Mouse (Mus musculus) kidney, adult 2 months (tissue): ENCODE results near the gene Tmem151b. TPM values are rescaled to one million over a fixed set of nuclear protein-coding genes. Genes with fewer than 3 reads are reported as not detected.

Experiments used
- DNase-seq: peaks from one replicate; pipeline ENCODE4 v3.0.0; 2021
- H3K27ac ChIP-seq: fragments of 200-500 bp; 2 replicates; pipeline ENCODE4 v1.5.1; 2012; ENCODE audit warnings: low read depth, low read length, control low read depth, inconsistent platforms; ENCODE audit not compliant: insufficient read depth
- H3K27me3 ChIP-seq: fragments of 200-500 bp; replicated peaks from 2 replicates; pipeline ENCODE4 v1.6.1; 2012; ENCODE audit warnings: mild to moderate bottlenecking, moderate library complexity, low read length, inconsistent platforms; ENCODE audit not compliant: control insufficient read depth, insufficient read depth
- H3K36me3 ChIP-seq: fragments of 200-500 bp; 2 replicates; pipeline ENCODE4 v1.6.1; 2012; ENCODE audit warnings: mild to moderate bottlenecking, moderate library complexity, low read length, inconsistent platforms; ENCODE audit not compliant: control insufficient read depth, insufficient read depth
- H3K4me1 ChIP-seq: fragments of 200-500 bp; 2 replicates; pipeline ENCODE4 v1.6.1; 2011; ENCODE audit warnings: low read length; ENCODE audit not compliant: control insufficient read depth, insufficient read depth
- H3K4me3 ChIP-seq: fragments of 200-500 bp; 2 replicates; pipeline ENCODE4 v1.5.1; 2011; ENCODE audit warnings: mild to moderate bottlenecking, low read depth, low read length, control low read depth; ENCODE audit not compliant: insufficient read depth
- CTCF ChIP-seq: fragments of 200-500 bp; conservative IDR thresholded peaks from 2 replicates; pipeline ENCODE4 v1.5.1; 2011; ENCODE audit warnings: low read depth, mild to moderate bottlenecking, control low read depth, low read length, moderate library complexity, mixed read lengths; ENCODE audit not compliant: insufficient read depth, insufficient read length
- POLR2A ChIP-seq: fragments of 200-500 bp; IDR thresholded peaks from one replicate; pipeline ENCODE4 v1.6.1; 2011; ENCODE audit warnings: low read depth, low read length, control low read depth
- WGBS: fragments of 180-500 bp; shearing (Covaris S2); methylation state at CpG from one replicate; pipeline ENCODE4 v1.1.7; 2018; 5-methylcytosine and 5-hydroxymethylcytosine counted together
- polyA plus RNA-seq: library from polyadenylated mRNA; depleted of rRNA; stranded (reverse); fragments of >200 nt; gene quantifications from 2 replicates; pipeline ENCODE4 v1.2.3, GENCODE M21; 2012

Gene Tmem151b
- polyA plus RNA-seq, 1 experiment, result 2.1 TPM

DNA sequence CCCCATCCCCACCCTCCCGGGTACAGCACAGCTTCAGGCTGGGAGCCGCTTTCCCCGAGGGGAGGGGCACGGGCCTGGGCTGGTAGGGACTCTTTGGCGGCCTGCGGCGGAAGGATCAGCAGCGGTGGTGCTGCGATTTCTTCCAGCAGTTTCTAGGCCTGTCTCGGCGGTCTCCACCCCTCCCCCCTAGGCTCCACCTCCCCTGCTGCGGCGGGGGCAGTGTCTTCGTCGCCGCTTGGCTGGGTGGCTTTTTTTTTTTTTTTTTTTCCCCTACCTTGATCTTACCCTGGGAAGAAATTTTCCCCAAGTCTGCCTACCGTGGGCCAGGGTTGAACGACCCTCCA lies 24.3 kb upstream of the Tmem151b start:
- TF ChIP-seq CTCF (no peak), POLR2A (no peak)
- Histone ChIP-seq H3K27ac (peak overlapping the region; percentile 98), H3K36me3 (peaks cover 23% of the 10 kb centered on the region), H3K4me3 (peak overlapping the region; percentile 79), H3K27me3 (no peaks in the 10 kb centered on the region), H3K4me1 (peaks cover 10% of the 10 kb centered on the region; the same call in 1 of the 2 replicates)
- under 1% methylated on average over 18 of the region's 18 CpGs for WGBS
- DNase-seq, result peak; percentile 99

DNA sequence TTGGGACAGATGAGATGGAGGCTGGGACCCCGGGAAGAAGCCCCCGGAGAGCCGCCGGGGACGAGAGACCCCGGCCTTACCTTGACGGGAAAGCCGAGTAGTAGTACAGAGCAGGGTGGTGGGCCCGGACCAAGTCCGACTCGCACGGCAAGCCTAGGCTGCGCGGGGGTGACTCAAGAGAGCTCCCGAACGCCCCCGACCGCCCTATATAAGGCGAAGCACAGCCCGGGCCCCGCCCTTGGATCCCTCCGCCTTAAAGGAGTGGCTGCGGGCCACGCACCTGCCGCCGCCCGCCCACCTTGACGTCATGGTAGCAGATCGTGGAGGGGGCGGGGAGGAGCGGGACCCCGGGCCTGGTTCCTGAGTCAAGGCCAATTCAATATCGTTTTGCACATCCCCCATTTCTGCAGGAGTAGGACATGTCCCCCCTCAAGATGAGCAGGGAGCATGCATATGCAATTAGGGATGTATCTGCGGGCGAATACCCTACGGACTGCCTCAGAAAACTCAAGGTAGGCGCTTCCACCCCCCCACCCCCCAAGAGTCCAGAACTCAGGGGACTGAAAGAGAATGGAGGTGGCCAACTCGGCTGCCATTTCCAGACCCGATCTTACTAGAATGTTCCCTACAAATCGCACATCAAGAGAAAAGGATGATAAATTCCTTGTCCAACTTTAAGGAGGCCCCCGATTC lies 23.8 kb upstream of the Tmem151b start, which contains the start of gene Hsp90ab1:
Gene Hsp90ab1 (minus strand): TSS at position 185 of the 693 bp plus-strand sequence.
- Histone ChIP-seq H3K27ac (peak within 1 kb of the TSS; percentile 99), H3K27me3 (no peaks in the 10 kb centered on the region), H3K36me3 (peaks cover 26% of the 10 kb centered on the region), H3K4me1 (peaks cover 10% of the 10 kb centered on the region; the same call in 1 of the 2 replicates), H3K4me3 (peak within 1 kb of the TSS; percentile 79)
- peak; percentile 99 for DNase-seq
- TF ChIP-seq CTCF (no peak), POLR2A (peak; percentile 97)
- under 1% methylated on average over 41 of the region's 41 CpGs for WGBS

DNA sequence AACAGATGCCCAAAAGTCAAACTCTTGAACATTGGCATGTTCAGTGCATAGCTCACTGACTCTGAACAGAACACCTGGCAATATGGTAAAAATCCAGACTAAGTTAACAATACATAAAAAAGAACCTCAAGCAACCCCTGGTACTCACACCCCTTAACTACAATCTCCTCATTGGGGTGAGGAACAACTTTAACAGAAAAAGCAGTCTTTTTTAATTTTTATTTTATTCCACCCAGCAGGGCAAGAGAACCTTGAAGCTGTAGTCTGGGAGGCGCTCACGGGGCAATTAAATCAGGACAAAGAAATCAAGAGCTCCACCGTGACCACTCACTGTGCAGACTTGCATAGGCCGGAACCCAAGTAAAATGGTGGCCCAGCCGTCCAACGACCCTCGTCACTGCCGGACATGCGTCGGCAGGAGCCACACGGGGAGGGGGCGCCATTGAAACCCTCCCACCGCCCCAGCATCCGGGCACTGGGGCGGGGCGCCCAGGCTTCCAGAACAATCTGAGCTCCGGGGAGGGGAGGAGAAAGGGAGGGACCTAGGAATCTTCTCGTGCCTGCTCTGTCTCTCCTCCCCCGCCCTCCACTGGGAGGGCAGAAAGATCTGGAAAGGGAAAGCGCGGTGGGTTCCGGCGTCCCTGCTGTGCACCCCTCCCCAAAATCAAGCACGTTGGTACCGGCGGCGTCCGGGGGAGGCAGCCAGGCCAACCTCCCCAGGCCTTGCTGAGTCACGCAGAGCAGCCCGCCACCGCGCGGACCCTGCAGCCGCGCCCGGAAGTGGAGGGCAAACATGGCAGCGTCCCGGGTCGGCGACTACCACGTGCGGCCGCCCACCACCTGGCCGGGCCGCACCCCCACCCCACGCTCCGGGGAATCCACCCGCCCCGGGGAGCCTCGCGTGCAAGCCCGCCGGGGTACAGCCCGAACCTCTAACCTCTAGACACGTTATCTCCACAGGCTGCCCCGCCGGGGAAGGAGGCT lies 22.9 kb upstream of the Tmem151b start:
- under 1% methylated on average over 56 of the region's 57 CpGs for WGBS
- no peaks in the 10 kb centered on the region for H3K27me3 ChIP-seq
- H3K27ac ChIP-seq, result peak overlapping the region; percentile 99
- TF ChIP-seq CTCF (no peak), POLR2A (no peak)
- peaks cover 10% of the 10 kb centered on the region; the same call in 1 of the 2 replicates for H3K4me1 ChIP-seq
- peaks cover 31% of the 10 kb centered on the region for H3K36me3 ChIP-seq
- peak overlapping the region; percentile 79 for H3K4me3 ChIP-seq
- DNase-seq, result peak; percentile 89

DNA sequence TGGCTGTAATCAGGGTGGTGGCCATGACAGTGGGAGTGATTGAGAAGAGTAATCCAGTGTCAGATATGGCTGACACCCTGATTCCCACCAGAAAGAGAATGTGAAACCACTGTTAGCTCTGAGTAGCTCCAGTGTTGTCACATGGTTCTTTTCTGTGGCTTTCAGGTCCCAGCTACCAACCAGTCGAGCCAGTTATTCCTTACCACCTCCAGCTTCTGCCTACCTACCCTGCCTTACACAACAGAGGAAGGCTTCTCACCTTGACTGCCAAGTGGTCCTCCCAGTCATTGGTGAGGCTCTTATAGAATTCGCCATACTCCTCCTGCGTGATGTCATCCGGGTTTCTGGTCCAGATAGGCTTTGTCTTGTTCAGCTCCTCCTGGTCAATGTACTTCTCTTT lies 20.5 kb upstream of the Tmem151b start:
- 79% methylated on average over 4 of the region's 4 CpGs for WGBS
- no peak for DNase-seq
- Histone ChIP-seq H3K4me1 (peaks cover 10% of the 10 kb centered on the region; the same call in 1 of the 2 replicates), H3K27ac (no peak overlapping the region), H3K27me3 (no peaks in the 10 kb centered on the region), H3K36me3 (peaks cover 37% of the 10 kb centered on the region), H3K4me3 (no peak overlapping the region)
- TF ChIP-seq CTCF (no peak), POLR2A (no peak)

DNA sequence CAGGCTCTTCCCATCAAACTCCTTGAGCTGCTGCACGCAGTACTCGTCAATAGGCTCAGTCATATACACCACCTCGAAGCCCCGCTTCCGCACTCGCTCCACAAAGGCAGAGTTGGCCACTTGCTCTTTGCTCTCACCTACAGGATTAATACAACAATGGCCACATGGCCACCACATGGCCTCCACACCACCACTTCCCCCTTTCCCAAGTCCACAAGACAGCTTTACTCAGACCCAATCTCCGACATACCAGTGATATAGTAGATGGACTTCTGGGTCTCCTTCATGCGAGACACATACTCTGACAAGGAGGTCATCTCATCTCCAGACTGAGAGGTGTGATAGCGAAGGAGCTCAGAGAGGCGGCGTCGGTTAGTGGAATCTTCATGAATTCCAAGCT lies 19.5 kb upstream of the Tmem151b start:
- Histone ChIP-seq H3K27me3 (no peaks in the 10 kb centered on the region), H3K4me3 (no peak overlapping the region), H3K36me3 (peaks cover 37% of the 10 kb centered on the region), H3K4me1 (peaks cover 7% of the 10 kb centered on the region; the same call in 1 of the 2 replicates), H3K27ac (no peak overlapping the region)
- TF ChIP-seq POLR2A (no peak), CTCF (no peak)
- DNase-seq, result no peak
- WGBS, result 85% methylated on average over 12 of the region's 12 CpGs

DNA sequence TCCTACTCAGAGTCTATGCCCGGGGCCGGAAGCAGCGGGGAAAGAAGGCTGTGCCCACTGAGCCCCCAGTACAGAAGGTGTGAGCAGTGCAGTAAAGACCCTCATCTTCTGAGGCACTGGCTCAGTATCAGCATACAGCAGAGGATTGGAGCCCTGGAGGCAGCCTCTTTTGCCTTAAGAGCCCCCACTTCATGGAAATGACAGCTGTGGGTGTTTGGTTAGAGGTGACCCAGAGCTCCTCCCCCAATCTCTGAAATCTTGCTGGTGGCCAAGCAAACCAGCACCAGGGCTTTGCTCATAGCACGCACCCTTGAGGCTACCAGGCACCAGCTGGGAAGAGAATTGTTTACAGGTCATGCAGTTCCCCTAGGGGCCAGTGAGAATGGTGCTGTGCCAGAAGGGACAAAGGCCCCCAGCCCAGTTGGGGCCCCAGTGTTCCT lies 17.7 kb upstream of the Tmem151b start:
- no peak for DNase-seq
- TF ChIP-seq POLR2A (peak; percentile 3), CTCF (no peak)
- WGBS, result 42% methylated on average over 4 of the region's 4 CpGs
- no peaks in the 10 kb centered on the region for H3K27me3 ChIP-seq
- 0 out of 2 replicates have a peak overlapping the region, but pooled peaks have one; percentile 17 for H3K27ac ChIP-seq
- H3K36me3 ChIP-seq, result peaks cover 37% of the 10 kb centered on the region
- no peak overlapping the region for H3K4me3 ChIP-seq
- peaks cover 7% of the 10 kb centered on the region; the same call in 1 of the 2 replicates for H3K4me1 ChIP-seq
